Mouse (Mus musculus): Measurements from ENCODE around the gene Gm11937.

DNA sequence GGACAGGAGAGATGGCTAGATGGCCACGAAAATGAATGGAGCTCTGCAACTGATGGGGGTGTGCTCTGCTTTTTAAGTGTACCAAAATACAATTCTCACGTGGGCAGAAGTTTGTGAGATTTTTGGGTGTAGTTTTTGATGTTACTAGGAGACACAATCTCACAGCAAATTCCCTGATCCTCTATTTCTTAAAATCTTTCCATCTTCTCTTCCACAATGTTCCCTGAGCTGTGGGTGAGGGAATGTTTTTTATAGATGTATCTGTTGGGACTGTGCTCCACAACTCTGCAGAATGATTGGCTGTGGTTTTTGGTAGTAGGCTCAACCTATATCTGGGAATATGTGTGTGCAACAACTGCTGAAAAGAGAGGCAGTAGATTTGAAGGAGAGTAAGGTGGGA, 23.3 kb upstream of the Gm11937 start:
- TF ChIP-seq POLR2A (IDR thresholded peaks at IDR 0.05; ENCODE audit: extremely low read depth, insufficient read depth, low read length) (no peak), CTCF (IDR thresholded peaks at IDR 0.05; ENCODE audit: extremely low read depth, insufficient read depth, low read length) (no peak)

All from cortical plate, adult 2 months (tissue).